Mouse (Mus musculus) hindbrain, embryonic 14.5 days (tissue): ENCODE measurements around the gene Fxyd4. TPM values are rescaled to one million over a fixed set of nuclear protein-coding genes. Genes with fewer than 3 reads are reported as not detected.

Experiments used
- microRNA-seq: library from miRNA; unstranded; fragments of <30 nt; microRNA quantifications from one replicate; pipeline ENCODE4, GENCODE M21; 2016
- polyA plus RNA-seq: library from polyadenylated mRNA; unstranded; fragments of >200 nt; fragmentation: Nextera tagmentation; extraction: Ambion mirVana; gene quantifications from 2 replicates; pipeline ENCODE4 v1.2.1, GENCODE M21; 2014

Fxyd4 gene
- polyA plus RNA-seq, 1 experiment from 2014 or later, result 2.6 TPM

Small RNA genes lying within 50 kb of the gene (microRNA-seq; reads per million reads assigned to microRNA genes)
- gene Gm25535, result not detected

Other genes starting within 250 kb of the Fxyd4 start
- gene Zfp637, start 96.5 kb downstream of the Fxyd4 start, polyA plus RNA-seq, result 136 and 145 TPM in 2 replicates
- 12.8 and 14.8 TPM in 2 replicates for gene Zfp239, start 75.6 kb downstream of the Fxyd4 start, polyA plus RNA-seq
- 254 and 284 TPM in 2 replicates for gene Hnrnpf, start 37.4 kb downstream of the Fxyd4 start, polyA plus RNA-seq
- gene Rasgef1a, start 73.7 kb upstream of the Fxyd4 start, polyA plus RNA-seq, result 1.5 and 2.3 TPM in 2 replicates
- gene Csgalnact2, start 201.4 kb upstream of the Fxyd4 start, polyA plus RNA-seq, result 12.7 and 13.3 TPM in 2 replicates